Mouse (Mus musculus) testis, adult 2 months (tissue): Measurements from ENCODE around the gene Babam2.

Experiments
- CTCF ChIP-seq: fragments of 200-500 bp; IDR thresholded peaks from 2 replicates; pipeline ENCODE4 v1.5.1; 2012; ENCODE audit warnings: low read depth, mild to moderate bottlenecking, inconsistent platforms, low read length, moderate library complexity; ENCODE audit not compliant: control insufficient read depth, insufficient read depth, insufficient replicate concordance
- POLR2A ChIP-seq: fragments of 200-500 bp; IDR thresholded peaks from 2 replicates; pipeline ENCODE4 v1.6.1; 2012; ENCODE audit warnings: low read depth, mild to moderate bottlenecking, inconsistent platforms, low read length, moderate library complexity; ENCODE audit not compliant: control insufficient read depth

GRCm38 (mm10) chr5:31816082-31816481 is 118.6 kb downstream of the Babam2 start:
- TF ChIP-seq CTCF = no peak
- no peak for TF ChIP-seq POLR2A
